Mouse (Mus musculus) testis, adult 2 months (tissue): ENCODE measurements at regions not wholly inside any gene's neighbourhood (a gene's known extent, or its start where the extent isn't known, plus 50 kb on each side); places are given as distances from the start of the nearest gene placed in this dataset.

Experiments
- H3K27ac ChIP-seq: fragments of 200-500 bp; 2 replicates; pipeline ENCODE4 v1.5.1; 2012; ENCODE audit warnings: low read depth, low read length; ENCODE audit not compliant: control insufficient read depth, insufficient read depth
- H3K27me3 ChIP-seq: fragments of 200-500 bp; 2 replicates; pipeline ENCODE4 v1.6.1; 2012; ENCODE audit warnings: mild to moderate bottlenecking, low read length, moderate library complexity; ENCODE audit not compliant: control insufficient read depth, insufficient read depth
- H3K36me3 ChIP-seq: fragments of 200-500 bp; 2 replicates; pipeline ENCODE4 v1.6.1; 2012; ENCODE audit warnings: mild to moderate bottlenecking, low read length; ENCODE audit not compliant: control insufficient read depth, insufficient read depth
- H3K4me1 ChIP-seq: fragments of 200-500 bp; 2 replicates; pipeline ENCODE4 v1.6.1; 2012; ENCODE audit warnings: low read length; ENCODE audit not compliant: control insufficient read depth, insufficient read depth
- H3K4me3 ChIP-seq: fragments of 200-500 bp; 2 replicates; pipeline ENCODE4 v1.5.1; 2012; ENCODE audit warnings: low read depth, mild to moderate bottlenecking, low read length, moderate library complexity, mixed read lengths; ENCODE audit not compliant: control insufficient read depth
- CTCF ChIP-seq: fragments of 200-500 bp; IDR thresholded peaks from 2 replicates; pipeline ENCODE4 v1.5.1; 2012; ENCODE audit warnings: low read depth, mild to moderate bottlenecking, inconsistent platforms, low read length, moderate library complexity; ENCODE audit not compliant: control insufficient read depth, insufficient read depth, insufficient replicate concordance
- POLR2A ChIP-seq: fragments of 200-500 bp; IDR thresholded peaks from 2 replicates; pipeline ENCODE4 v1.6.1; 2012; ENCODE audit warnings: low read depth, mild to moderate bottlenecking, inconsistent platforms, low read length, moderate library complexity; ENCODE audit not compliant: control insufficient read depth

GRCm38 (mm10) chr1:73418196-73418595 lies 402.5 kb upstream of the Tnp1 start:
- Histone ChIP-seq H3K27me3 (no peaks in the 10 kb centered on the region), H3K4me3 (no peak overlapping the region), H3K36me3 (no peaks in the 10 kb centered on the region), H3K27ac (no peak overlapping the region), H3K4me1 (no peaks in the 10 kb centered on the region)
- no peak for TF ChIP-seq CTCF
- TF ChIP-seq POLR2A: no peak

GRCm38 (mm10) chr1:73411452-73411851 lies 395.7 kb upstream of the Tnp1 start:
- TF ChIP-seq CTCF: no peak
- no peak for TF ChIP-seq POLR2A
- H3K27me3 ChIP-seq: no peaks in the 10 kb centered on the region
- H3K4me1 ChIP-seq: no peaks in the 10 kb centered on the region
- H3K27ac ChIP-seq: no peak overlapping the region
- H3K4me3 ChIP-seq: no peak overlapping the region
- H3K36me3 ChIP-seq: no peaks in the 10 kb centered on the region

GRCm38 (mm10) chr1:73399178-73399577 lies 383.5 kb upstream of the Tnp1 start:
- no peaks in the 10 kb centered on the region for H3K36me3 ChIP-seq
- H3K4me1 ChIP-seq: no peaks in the 10 kb centered on the region
- H3K27me3 ChIP-seq: no peaks in the 10 kb centered on the region
- TF ChIP-seq POLR2A: no peak
- no peak for TF ChIP-seq CTCF
- H3K27ac ChIP-seq: no peak overlapping the region
- no peak overlapping the region for H3K4me3 ChIP-seq

- Histone ChIP-seq H3K27ac (no peak overlapping the region), H3K4me3 (no peak overlapping the region), H3K27me3 (no peaks in the 10 kb centered on the region), H3K4me1 (no peaks in the 10 kb centered on the region), H3K36me3 (no peaks in the 10 kb centered on the region)
- TF ChIP-seq POLR2A: no peak
These were observed 379.3 kb upstream of the Tnp1 start for GRCm38 (mm10) chr1:73395034-73395433.

DNA sequence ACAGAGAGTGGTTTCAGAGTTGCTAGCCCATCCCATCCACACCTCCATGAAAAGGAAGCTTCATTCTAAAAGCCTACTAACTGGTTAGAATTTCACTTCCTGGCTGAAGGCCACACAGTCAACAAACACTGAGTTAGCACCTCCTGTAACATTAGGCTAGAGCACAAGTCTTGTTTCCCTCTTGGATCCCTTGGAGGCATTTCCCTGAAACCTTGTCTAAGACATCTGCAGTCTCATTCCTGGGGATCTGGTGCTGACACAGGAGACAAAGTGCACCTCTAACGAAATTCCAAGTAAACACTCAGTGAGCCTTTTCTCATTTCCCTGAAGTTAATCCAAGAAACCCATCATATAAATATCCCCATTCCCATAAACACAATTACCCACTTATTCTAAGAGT lies 378.8 kb upstream of the Tnp1 start:
- H3K4me3 ChIP-seq: no peak overlapping the region
- no peaks in the 10 kb centered on the region for H3K36me3 ChIP-seq
- no peaks in the 10 kb centered on the region for H3K27me3 ChIP-seq
- TF ChIP-seq CTCF (no peak), POLR2A (no peak)
- no peak overlapping the region for H3K27ac ChIP-seq
- no peaks in the 10 kb centered on the region for H3K4me1 ChIP-seq

DNA sequence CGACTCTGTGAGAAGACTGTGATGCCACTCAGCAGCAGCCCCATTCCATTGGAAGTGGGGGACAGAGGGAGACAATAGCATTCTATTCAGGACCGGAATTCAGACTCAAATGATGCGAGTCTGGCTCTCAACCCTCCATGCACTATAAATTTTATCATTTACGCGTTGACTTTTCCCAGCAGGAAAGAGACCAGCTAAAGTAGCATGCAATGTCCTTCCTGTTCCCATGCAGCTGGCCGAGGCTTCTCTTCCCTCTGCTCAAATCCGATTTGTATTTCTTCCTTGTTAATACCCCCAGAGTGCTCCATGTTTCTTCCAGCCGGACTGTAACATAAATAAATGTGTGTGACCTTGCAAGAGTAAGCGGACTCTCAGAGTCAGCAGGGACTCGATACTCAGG lies 376.4 kb upstream of the Tnp1 start:
- TF ChIP-seq POLR2A (no peak), CTCF (no peak)
- Histone ChIP-seq H3K4me1 (no peaks in the 10 kb centered on the region), H3K27ac (no peak overlapping the region), H3K36me3 (no peaks in the 10 kb centered on the region), H3K27me3 (no peaks in the 10 kb centered on the region), H3K4me3 (no peak overlapping the region)

DNA sequence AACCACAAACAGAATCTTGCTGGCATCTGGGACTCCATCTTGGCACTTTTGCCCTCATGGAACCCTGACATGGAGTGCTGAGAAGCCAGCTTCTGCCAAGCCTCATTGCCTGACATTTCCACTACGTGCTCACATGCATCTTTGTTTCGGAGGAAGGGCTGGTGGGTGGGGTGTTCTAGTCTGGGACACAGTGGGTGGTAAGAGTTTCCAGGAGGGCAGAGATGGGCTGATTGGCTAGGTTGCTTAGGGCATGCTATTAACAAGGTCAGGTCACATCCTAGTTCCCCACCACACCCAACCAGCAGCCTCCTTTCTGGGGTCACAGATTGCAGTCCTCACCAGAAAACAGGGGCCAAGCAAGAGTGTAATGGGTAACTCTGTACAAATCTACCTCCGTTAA lies 374.3 kb upstream of the Tnp1 start:
- H3K4me3 ChIP-seq: no peak overlapping the region
- no peaks in the 10 kb centered on the region for H3K27me3 ChIP-seq
- H3K27ac ChIP-seq: no peak overlapping the region
- H3K36me3 ChIP-seq: no peaks in the 10 kb centered on the region
- TF ChIP-seq CTCF: no peak
- TF ChIP-seq POLR2A: no peak
- H3K4me1 ChIP-seq: no peaks in the 10 kb centered on the region

DNA sequence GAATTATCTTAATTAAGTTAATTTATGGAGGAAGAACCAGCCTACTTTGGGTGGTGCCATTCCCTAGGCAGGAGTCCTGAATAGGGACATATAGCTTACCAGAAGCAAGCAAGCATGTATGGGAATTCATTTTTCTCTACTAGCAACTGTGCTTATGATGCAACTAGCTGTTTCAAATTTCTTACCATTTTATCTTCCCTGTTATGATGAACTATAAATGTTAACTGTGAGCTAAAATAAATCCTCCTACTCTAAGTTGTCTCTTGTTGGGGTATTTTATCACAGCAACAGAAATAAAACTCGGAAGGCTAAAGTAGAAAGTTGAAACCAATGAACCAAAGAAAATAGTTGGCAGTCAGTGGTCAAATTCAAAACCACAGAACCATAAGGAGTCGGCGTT lies 373.5 kb upstream of the Tnp1 start:
- Histone ChIP-seq H3K4me1 (no peaks in the 10 kb centered on the region), H3K27ac (no peak overlapping the region), H3K27me3 (no peaks in the 10 kb centered on the region), H3K4me3 (no peak overlapping the region), H3K36me3 (no peaks in the 10 kb centered on the region)
- TF ChIP-seq CTCF (no peak), POLR2A (no peak)

- H3K27me3 ChIP-seq: no peaks in the 10 kb centered on the region
- no peaks in the 10 kb centered on the region for H3K36me3 ChIP-seq
- no peaks in the 10 kb centered on the region for H3K4me1 ChIP-seq
- TF ChIP-seq CTCF (no peak), POLR2A (no peak)
- no peak overlapping the region for H3K4me3 ChIP-seq
- H3K27ac ChIP-seq: no peak overlapping the region
These were observed 365.9 kb upstream of the Tnp1 start for GRCm38 (mm10) chr1:73381578-73381977.
